Mouse (Mus musculus): ENCODE results near the gene Zic4.

DNA sequence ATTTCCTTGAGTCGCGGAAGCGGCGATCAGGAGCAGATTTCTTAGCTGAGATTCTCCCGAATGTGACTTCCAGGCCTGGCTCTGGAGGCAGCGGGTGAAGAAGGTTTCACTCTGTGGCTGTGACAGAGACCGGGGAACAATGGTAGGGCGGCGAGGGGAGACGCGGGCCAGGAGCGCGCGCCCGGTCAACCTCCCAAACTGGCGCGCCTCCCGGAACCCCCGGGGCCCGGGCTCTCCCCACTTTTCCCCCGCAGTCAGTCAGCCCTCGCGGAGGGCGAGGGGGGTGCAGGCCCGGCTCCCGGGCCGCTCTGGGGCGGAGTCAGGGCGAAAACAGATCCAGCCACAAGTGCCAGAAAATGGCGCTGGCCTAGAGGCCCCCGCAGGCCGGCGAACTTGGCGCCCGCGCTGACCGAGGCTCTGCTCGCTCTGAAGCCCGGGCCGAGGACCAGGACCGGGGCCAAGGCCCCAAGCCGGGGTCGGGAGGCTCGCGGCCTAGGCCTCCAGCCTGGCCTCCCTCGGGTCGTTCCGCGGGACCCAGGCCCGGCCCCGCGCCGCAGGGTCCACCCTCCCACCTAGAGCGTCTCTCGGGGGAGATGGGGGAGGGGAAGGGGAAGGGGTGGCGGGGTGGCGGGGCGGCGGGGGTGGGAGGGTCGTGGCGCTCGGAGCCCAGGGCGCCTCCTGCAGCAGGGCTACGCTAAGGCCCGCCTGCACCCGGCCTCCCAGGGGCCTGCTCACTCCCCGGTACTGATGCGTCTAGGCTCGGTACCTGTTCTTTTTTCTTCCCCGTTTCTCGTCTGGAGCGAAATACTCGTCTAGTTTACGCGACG is 19.3 kb downstream of the Zic4 start:
- no peak for TF ChIP-seq POLR2A (IDR thresholded peaks at IDR 0.05; ENCODE audit: extremely low read depth, insufficient read depth, low read length)
- TF ChIP-seq CTCF (IDR thresholded peaks at IDR 0.05; ENCODE audit: extremely low read depth, insufficient read depth, low read length), result no peak

Data from cortical plate, adult 2 months (tissue).